Mouse (Mus musculus) spleen, adult 12 weeks (tissue): ENCODE results near the gene Pcdh15.

Experiments used
- DNase-seq: peaks from one replicate; pipeline ENCODE4 v3.0.0; 2022; ENCODE audit warnings: low spot score

Pcdh15 gene

GRCm38 (mm10) chr10:73379001-73379400 lies 279.9 kb downstream of the Pcdh15 start:
- DNase-seq, result no peak

GRCm38 (mm10) chr10:73384003-73384402 lies 284.9 kb downstream of the Pcdh15 start:
- no peak for DNase-seq

GRCm38 (mm10) chr10:73400426-73400825 lies 301.3 kb downstream of the Pcdh15 start:
- no peak for DNase-seq

- no peak for DNase-seq
Observed at GRCm38 (mm10) chr10:73425408-73425807, 326.3 kb downstream of the Pcdh15 start.

DNA sequence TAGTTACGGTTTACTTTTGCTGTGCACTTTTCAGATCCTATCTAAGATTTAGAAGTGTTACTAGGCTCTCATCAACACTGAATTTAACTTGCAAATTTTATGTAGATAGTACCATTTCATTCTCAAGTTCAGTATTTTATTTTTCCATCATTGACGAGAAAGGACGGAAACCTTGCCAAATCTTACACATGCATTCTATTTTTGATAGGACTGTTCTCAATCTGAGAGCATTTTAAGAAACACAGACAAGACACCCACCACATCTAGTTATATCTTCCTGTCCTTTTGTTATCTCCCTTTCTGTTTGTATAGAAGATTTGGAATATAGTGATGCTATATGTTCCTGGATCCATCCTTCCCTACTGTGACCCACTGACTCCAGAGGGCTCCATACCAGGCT lies 332.2 kb downstream of the Pcdh15 start:
- DNase-seq, result no peak

GRCm38 (mm10) chr10:73484082-73484481 lies 384.9 kb downstream of the Pcdh15 start:
- no peak for DNase-seq

DNA sequence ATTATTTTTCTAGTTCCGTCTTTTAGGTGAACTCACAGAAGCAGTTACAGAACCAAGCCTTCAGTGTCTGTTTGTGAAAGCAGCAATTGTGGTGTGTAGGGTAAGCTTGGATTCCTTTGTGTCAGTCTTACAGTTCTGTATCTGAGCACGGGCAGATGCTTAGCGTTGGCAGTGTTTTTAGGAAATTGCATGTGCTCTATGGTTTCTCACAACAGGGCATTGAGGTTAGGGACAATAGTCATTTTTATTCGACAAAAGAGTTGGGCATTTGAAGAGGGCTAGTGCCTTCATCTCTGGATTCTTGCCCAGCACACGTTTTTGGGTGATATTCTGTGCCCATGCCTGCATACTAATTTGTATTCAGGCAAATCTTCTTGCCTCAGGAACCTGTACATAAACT lies 392.5 kb downstream of the Pcdh15 start:
- no peak for DNase-seq

- no peak for DNase-seq
Observed at GRCm38 (mm10) chr10:73514846-73515245, 415.7 kb downstream of the Pcdh15 start.

- no peak for DNase-seq
Observed at GRCm38 (mm10) chr10:73515742-73516141, 416.6 kb downstream of the Pcdh15 start.

DNA sequence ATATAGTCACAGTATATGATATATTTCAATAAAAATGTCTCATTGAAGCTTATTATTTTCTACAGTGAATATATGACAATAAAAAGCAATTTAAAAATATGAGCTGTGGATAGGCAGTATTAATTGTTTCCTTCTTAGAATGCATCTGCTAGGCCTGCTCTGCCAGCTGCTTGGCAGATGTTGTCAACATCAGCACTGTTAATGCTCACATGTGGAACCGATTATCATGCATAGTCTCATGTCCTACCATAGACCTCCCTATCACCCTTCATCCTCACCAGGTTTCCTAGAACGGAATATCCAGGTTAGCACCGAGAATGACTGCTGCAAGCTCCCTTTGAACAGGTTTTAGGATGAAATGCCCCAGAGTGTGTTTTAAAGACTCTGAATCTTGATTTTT lies 420.3 kb downstream of the Pcdh15 start:
- DNase-seq, result no peak

GRCm38 (mm10) chr10:73552831-73553230 lies 453.7 kb downstream of the Pcdh15 start:
- DNase-seq, result no peak

DNA sequence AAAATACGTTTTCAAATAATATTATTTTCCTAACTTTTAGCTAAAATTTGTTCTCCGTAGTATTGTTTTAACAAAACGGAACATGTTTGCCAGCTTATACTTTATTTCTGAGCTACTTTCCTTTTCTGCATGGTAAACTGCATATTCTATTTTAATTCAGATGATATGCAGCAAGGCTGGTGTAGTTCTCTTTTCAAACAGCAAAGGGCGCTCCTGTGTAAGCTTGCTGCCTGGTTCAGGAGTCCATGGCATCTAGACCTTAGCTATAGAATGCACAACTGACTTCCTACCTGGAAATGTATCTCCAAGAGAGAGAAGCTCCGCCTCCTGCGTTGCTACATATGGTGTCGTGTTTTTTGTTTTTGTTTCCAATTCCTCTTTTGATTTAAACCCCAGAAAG lies 465.1 kb downstream of the Pcdh15 start:
- DNase-seq, result no peak

DNA sequence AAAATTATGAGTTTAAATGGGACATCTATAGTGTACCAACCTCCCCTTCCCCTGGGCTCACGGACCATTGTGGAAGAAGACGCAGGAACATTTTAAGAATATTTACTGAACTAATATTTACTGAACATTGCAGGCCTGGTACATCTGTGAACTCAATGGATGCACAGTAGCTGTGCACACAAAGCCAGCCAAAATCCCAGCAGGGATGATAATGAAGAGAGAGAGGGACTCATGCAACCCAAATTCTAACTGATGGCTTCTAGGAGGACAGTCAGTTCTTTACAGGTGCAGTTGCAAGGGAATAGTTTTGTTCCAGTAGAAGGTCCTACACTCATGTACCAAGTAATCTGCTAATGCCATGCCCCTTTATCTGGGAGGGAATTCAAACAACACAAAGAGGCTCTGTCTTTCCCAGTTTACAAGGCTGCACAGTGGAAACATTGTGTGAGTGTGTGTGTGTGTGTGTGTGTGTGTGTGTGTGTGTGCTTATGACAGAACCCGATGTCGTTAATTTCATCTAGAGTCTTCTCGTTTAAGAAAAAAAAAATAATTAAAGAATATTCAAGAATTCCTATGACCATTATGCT lies 475.7 kb downstream of the Pcdh15 start:
- DNase-seq, result no peak

GRCm38 (mm10) chr10:73667501-73667900 lies 568.4 kb downstream of the Pcdh15 start:
- DNase-seq, result no peak

GRCm38 (mm10) chr10:73700519-73701286 lies 601.6 kb downstream of the Pcdh15 start:
- no peak for DNase-seq

DNA sequence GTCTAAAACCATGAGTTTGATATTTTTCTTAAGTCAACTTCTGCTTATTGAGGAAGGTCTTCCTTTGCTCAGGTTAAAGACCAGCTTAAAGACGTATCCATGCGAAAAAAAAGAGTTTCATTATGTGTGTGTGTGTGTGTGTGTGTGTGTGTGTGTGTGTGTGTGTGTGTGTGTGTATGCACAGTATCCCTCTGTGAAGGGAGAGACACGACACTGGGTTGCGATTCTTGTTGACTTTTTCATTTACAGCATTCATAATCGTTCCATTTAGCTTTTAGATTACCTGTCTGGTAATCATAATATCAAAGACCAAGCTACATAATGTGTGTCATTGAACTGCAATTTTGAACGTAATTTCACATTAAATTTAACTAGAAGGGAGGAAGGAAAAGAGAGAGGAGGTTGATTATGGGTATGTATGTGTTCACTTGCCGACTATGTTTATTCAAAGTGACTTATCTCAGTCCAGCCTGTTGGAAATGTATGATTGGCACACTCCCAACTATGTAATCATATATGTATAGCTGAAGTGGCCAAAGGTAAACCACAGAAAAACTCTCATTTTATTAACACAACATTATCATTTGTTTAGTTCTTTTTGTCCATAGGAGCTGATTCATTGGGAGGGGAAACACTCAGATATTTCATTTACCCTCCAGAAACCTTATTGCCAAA lies 626.6 kb downstream of the Pcdh15 start:
- DNase-seq, result no peak

- no peak for DNase-seq
Observed at GRCm38 (mm10) chr10:73733246-73733645, 634.1 kb downstream of the Pcdh15 start.

- DNase-seq, result no peak
Observed at GRCm38 (mm10) chr10:73749021-73749420, 649.9 kb downstream of the Pcdh15 start.

DNA sequence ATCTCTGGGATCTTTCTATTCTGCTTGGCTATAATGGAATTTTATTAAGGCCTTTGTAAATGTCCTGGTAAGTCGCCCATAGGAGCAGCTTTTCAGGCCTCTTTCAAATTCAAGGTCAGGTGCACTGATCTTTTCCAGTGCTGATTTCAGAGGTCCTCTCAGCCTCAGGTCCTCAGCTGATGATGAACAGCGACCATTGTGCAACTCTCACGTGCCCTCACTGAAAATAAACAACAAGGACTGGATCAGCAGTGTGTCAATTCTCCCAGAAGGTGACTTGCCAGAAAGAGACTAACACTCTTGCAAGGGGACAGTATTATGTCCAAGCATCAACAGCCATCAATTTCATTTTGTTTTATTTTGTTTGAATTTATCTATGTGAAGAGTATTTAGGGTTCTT lies 654.7 kb downstream of the Pcdh15 start:
- DNase-seq, result no peak

DNA sequence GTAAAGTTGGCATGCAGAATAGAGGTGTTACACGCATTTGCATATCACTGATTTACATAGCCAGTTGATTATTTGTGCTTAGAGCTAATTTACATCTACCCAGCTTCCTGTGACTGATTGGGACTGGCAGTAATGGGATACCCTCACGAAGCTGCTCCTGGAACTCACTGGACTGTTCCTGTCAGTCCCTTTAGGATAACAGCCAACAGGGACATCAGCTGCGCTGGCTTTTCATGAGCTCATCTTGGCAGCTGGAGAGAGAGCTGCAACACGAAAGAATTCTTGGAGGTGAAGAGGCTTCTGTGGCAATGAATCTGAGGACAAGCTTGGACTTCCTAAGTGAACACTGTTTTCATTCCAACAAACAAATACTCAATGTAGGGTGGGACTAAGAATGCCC lies 683.8 kb downstream of the Pcdh15 start:
- DNase-seq, result no peak

DNA sequence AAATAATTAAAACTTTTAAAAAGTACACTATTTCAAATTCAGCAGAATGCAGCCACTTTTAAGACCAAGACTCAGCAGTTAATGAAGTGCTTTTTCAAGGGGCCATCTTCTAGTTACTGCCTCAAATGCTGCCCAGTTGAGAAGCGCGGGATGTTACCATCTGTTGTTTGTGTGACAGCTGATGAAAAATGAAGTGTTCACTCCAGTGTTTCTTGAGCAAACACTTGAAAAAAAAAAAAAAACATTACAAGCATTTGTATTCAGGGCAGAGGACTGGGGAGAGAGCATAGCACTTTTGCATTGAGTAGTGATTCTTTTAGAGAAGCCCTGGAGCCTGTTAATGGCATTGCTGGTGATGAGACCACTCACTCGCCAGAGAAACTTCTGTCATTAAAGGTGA lies 689.0 kb downstream of the Pcdh15 start:
- no peak for DNase-seq

GRCm38 (mm10) chr10:73805069-73805468 lies 705.9 kb downstream of the Pcdh15 start:
- DNase-seq, result no peak

- DNase-seq, result no peak
Observed at GRCm38 (mm10) chr10:73812311-73812710, 713.2 kb downstream of the Pcdh15 start.
